Mouse (Mus musculus): ENCODE measurements around the gene Inpp4b. TPM values are rescaled to one million over a fixed set of nuclear protein-coding genes. Genes with fewer than 3 reads are reported as not detected.

Inpp4b gene
- total and polyA plus RNA-seq, 2 experiments from 2014 or later = 18.9 to 60.9 TPM

- Histone ChIP-seq H3K36me3 (replicated peaks; ENCODE audit: control insufficient read depth, insufficient read depth, low read length) (no peaks in the 10 kb centered on the region), H3K27ac (ENCODE audit: low read depth) (no peak overlapping the region), H3K4me2 (ENCODE audit: low read depth, low read length) (no peak overlapping the region), H3K27me3 (ENCODE audit: control insufficient read depth, insufficient read depth, low read length) (no peaks in the 10 kb centered on the region), H3K4me1 (ENCODE audit: control insufficient read depth, insufficient read depth) (peaks cover 17% of the 10 kb centered on the region), H3K4me3 (ENCODE audit: low read depth, low read length) (no peak overlapping the region), H3K9ac (replicated peaks; ENCODE audit: low read depth, low read length) (no peak overlapping the region), H3K9me3 (replicated peaks; ENCODE audit: control insufficient read depth, low read length) (no peaks in the 10 kb centered on the region)
- no peak for DNase-seq (ENCODE audit: low spot score)
- no peak for ATAC-seq (ENCODE audit: insufficient read depth, low read depth)
- TF ChIP-seq EP300 (IDR thresholded peaks at IDR 0.05; ENCODE audit: low read depth) (no peak), CTCF (IDR thresholded peaks at IDR 0.05; ENCODE audit: low read depth) (no peak)
- WGBS = 76% methylated on average over 5 of the region's 5 CpGs
Observed at GRCm38 (mm10) chr8:81779440-81779839, 437.1 kb downstream of the Inpp4b start.

- no peak for ATAC-seq (ENCODE audit: insufficient read depth, low read depth)
Observed at GRCm38 (mm10) chr8:81780166-81780565, 437.8 kb downstream of the Inpp4b start.

GRCm38 (mm10) chr8:81780921-81781675, 438.7 kb downstream of the Inpp4b start:
- no peak overlapping the region for H3K27ac ChIP-seq (ENCODE audit: low read depth)
- no peaks in the 10 kb centered on the region for H3K9me3 ChIP-seq (replicated peaks; ENCODE audit: control insufficient read depth, low read length)
- no peak overlapping the region for H3K4me3 ChIP-seq (ENCODE audit: low read depth, low read length)
- DNase-seq (ENCODE audit: low spot score) = no peak
- ATAC-seq (ENCODE audit: insufficient read depth, low read depth) = no peak
- no peak overlapping the region for H3K9ac ChIP-seq (replicated peaks; ENCODE audit: low read depth, low read length)
- H3K27me3 ChIP-seq (ENCODE audit: control insufficient read depth, insufficient read depth, low read length) = no peaks in the 10 kb centered on the region
- H3K36me3 ChIP-seq (replicated peaks; ENCODE audit: control insufficient read depth, insufficient read depth, low read length) = no peaks in the 10 kb centered on the region
- TF ChIP-seq EP300 (IDR thresholded peaks at IDR 0.05; ENCODE audit: low read depth) = no peak
- TF ChIP-seq CTCF (IDR thresholded peaks at IDR 0.05; ENCODE audit: low read depth) = no peak
- WGBS = 89% methylated on average over 2 of the region's 2 CpGs
- H3K4me2 ChIP-seq (ENCODE audit: low read depth, low read length) = no peak overlapping the region
- peaks cover 25% of the 10 kb centered on the region for H3K4me1 ChIP-seq (ENCODE audit: control insufficient read depth, insufficient read depth)

More at GRCm38 (mm10) chr8:81780166-81780565, 437.8 kb downstream of the Inpp4b start:
- Histone ChIP-seq H3K9me3 (replicated peaks; ENCODE audit: control insufficient read depth, low read length) (no peaks in the 10 kb centered on the region), H3K4me2 (ENCODE audit: low read depth, low read length) (no peak overlapping the region), H3K4me1 (ENCODE audit: control insufficient read depth, insufficient read depth) (peaks cover 23% of the 10 kb centered on the region), H3K36me3 (replicated peaks; ENCODE audit: control insufficient read depth, insufficient read depth, low read length) (no peaks in the 10 kb centered on the region), H3K27ac (ENCODE audit: low read depth) (no peak overlapping the region), H3K9ac (replicated peaks; ENCODE audit: low read depth, low read length) (no peak overlapping the region), H3K27me3 (ENCODE audit: control insufficient read depth, insufficient read depth, low read length) (no peaks in the 10 kb centered on the region), H3K4me3 (ENCODE audit: low read depth, low read length) (no peak overlapping the region)
- WGBS = 91% methylated on average over 6 of the region's 6 CpGs
- DNase-seq (ENCODE audit: low spot score) = no peak
- no peak for TF ChIP-seq CTCF (IDR thresholded peaks at IDR 0.05; ENCODE audit: low read depth)
- TF ChIP-seq EP300 (IDR thresholded peaks at IDR 0.05; ENCODE audit: low read depth) = no peak

- no peak for ATAC-seq (ENCODE audit: insufficient read depth, low read depth)
- H3K9ac ChIP-seq (replicated peaks; ENCODE audit: low read depth, low read length) = no peak overlapping the region
- DNase-seq (ENCODE audit: low spot score) = no peak
- H3K9me3 ChIP-seq (replicated peaks; ENCODE audit: control insufficient read depth, low read length) = no peaks in the 10 kb centered on the region
- H3K36me3 ChIP-seq (replicated peaks; ENCODE audit: control insufficient read depth, insufficient read depth, low read length) = no peaks in the 10 kb centered on the region
- peak overlapping the region; percentile 35; the same call in 1 of the 2 replicates for H3K27ac ChIP-seq (ENCODE audit: low read depth)
- no peak overlapping the region for H3K4me2 ChIP-seq (ENCODE audit: low read depth, low read length)
- H3K4me3 ChIP-seq (ENCODE audit: low read depth, low read length) = no peak overlapping the region
- peaks cover 20% of the 10 kb centered on the region for H3K4me1 ChIP-seq (ENCODE audit: control insufficient read depth, insufficient read depth)
- no peak for TF ChIP-seq CTCF (IDR thresholded peaks at IDR 0.05; ENCODE audit: low read depth)
- TF ChIP-seq EP300 (IDR thresholded peaks at IDR 0.05; ENCODE audit: low read depth) = no peak
- H3K27me3 ChIP-seq (ENCODE audit: control insufficient read depth, insufficient read depth, low read length) = no peaks in the 10 kb centered on the region
- WGBS = 91% methylated on average over 4 of the region's 4 CpGs
Observed at GRCm38 (mm10) chr8:81782781-81783180, 440.4 kb downstream of the Inpp4b start.

- no peak overlapping the region for H3K4me2 ChIP-seq (ENCODE audit: low read depth, low read length)
- H3K36me3 ChIP-seq (replicated peaks; ENCODE audit: control insufficient read depth, insufficient read depth, low read length) = no peaks in the 10 kb centered on the region
- H3K27ac ChIP-seq (ENCODE audit: low read depth) = peak overlapping the region; percentile 76
- WGBS = 39% methylated on average over 3 of the region's 3 CpGs
- peaks cover 20% of the 10 kb centered on the region for H3K4me1 ChIP-seq (ENCODE audit: control insufficient read depth, insufficient read depth)
- H3K9me3 ChIP-seq (replicated peaks; ENCODE audit: control insufficient read depth, low read length) = no peaks in the 10 kb centered on the region
- ATAC-seq (ENCODE audit: insufficient read depth, low read depth) = peak; percentile 79
- no peak overlapping the region for H3K4me3 ChIP-seq (ENCODE audit: low read depth, low read length)
- TF ChIP-seq CTCF (IDR thresholded peaks at IDR 0.05; ENCODE audit: low read depth) (no peak), EP300 (IDR thresholded peaks at IDR 0.05; ENCODE audit: low read depth) (no peak)
- no peak overlapping the region for H3K9ac ChIP-seq (replicated peaks; ENCODE audit: low read depth, low read length)
- no peaks in the 10 kb centered on the region for H3K27me3 ChIP-seq (ENCODE audit: control insufficient read depth, insufficient read depth, low read length)
- peak; percentile 34 for DNase-seq (ENCODE audit: low spot score)
Observed at GRCm38 (mm10) chr8:81784775-81785174, 442.4 kb downstream of the Inpp4b start.

- no peak overlapping the region for H3K4me2 ChIP-seq (ENCODE audit: low read depth, low read length)
- H3K27ac ChIP-seq (ENCODE audit: low read depth) = no peak overlapping the region
- ATAC-seq (ENCODE audit: insufficient read depth, low read depth) (no peak), DNase-seq (ENCODE audit: low spot score) (no peak)
- no peaks in the 10 kb centered on the region for H3K9me3 ChIP-seq (replicated peaks; ENCODE audit: control insufficient read depth, low read length)
- H3K9ac ChIP-seq (replicated peaks; ENCODE audit: low read depth, low read length) = no peak overlapping the region
- H3K4me1 ChIP-seq (ENCODE audit: control insufficient read depth, insufficient read depth) = peaks cover 15% of the 10 kb centered on the region
- no peaks in the 10 kb centered on the region for H3K36me3 ChIP-seq (replicated peaks; ENCODE audit: control insufficient read depth, insufficient read depth, low read length)
- no peak overlapping the region for H3K4me3 ChIP-seq (ENCODE audit: low read depth, low read length)
- TF ChIP-seq EP300 (IDR thresholded peaks at IDR 0.05; ENCODE audit: low read depth) = no peak
- TF ChIP-seq CTCF (IDR thresholded peaks at IDR 0.05; ENCODE audit: low read depth) = no peak
- 63% methylated on average over 2 of the region's 2 CpGs for WGBS
- no peaks in the 10 kb centered on the region for H3K27me3 ChIP-seq (ENCODE audit: control insufficient read depth, insufficient read depth, low read length)
Observed at GRCm38 (mm10) chr8:81788498-81788897, 446.1 kb downstream of the Inpp4b start.
